Mouse (Mus musculus) MEL (cell line): ENCODE data around the gene Nefh. TPM values are rescaled to one million over a fixed set of nuclear protein-coding genes. Genes with fewer than 3 reads are reported as not detected.

Source experiments
- DNase-seq: peaks from one replicate; pipeline ENCODE4 v3.0.0; 2011; ENCODE audit warnings: low read depth, low spot score
- H3K27ac ChIP-seq: 2 replicates; pipeline ENCODE4 v1.5.1; 2012; ENCODE audit warnings: low read depth, mild to moderate bottlenecking, control low read depth, low read length, moderate library complexity; ENCODE audit not compliant: control insufficient read depth
- H3K27me3 ChIP-seq, 2 experiments: fragments of 150-350 bp in 1 of 2; sonication (generic) in 1 of 2; 2 replicates each; pipeline ENCODE4 v1.6.1; 2012; ENCODE audit warnings: low read length in 2 of 2, mild to moderate bottlenecking in 2 of 2, improper control_type of control experiment in 1 of 2, moderate library complexity in 1 of 2; ENCODE audit not compliant: insufficient read depth in 2 of 2, control insufficient read depth in 1 of 2
- H3K36me3 ChIP-seq, 2 experiments: 2 replicates each; pipeline ENCODE4 v1.6.1; 2012 to 2014; ENCODE audit warnings: low read length in 2 of 2, improper control_type of control experiment in 1 of 2, inconsistent platforms in 1 of 2, mild to moderate bottlenecking in 1 of 2; ENCODE audit not compliant: insufficient read depth in 2 of 2, control insufficient read depth in 1 of 2
- H3K4me1 ChIP-seq, 2 experiments: fragments of 150-350 bp in 1 of 2; sonication (generic) in 1 of 2; 2 replicates each; pipeline ENCODE4 v1.6.1; 2012; ENCODE audit warnings: low read length in 2 of 2, improper control_type of control experiment in 1 of 2, mild to moderate bottlenecking in 1 of 2; ENCODE audit not compliant: insufficient read depth in 2 of 2, control insufficient read depth in 1 of 2
- H3K4me3 ChIP-seq, 2 experiments: fragments of 150-350 bp in 1 of 2; sonication (generic) in 1 of 2; 2 replicates each; pipeline ENCODE4 v1.5.1; 2012; ENCODE audit warnings: low read depth in 2 of 2, low read length in 2 of 2, mild to moderate bottlenecking in 2 of 2, moderate library complexity in 2 of 2, control low read depth in 1 of 2, improper control_type of control experiment in 1 of 2; ENCODE audit not compliant: control insufficient read depth in 1 of 2, insufficient read depth in 1 of 2
- H3K79me2 ChIP-seq: 2 replicates; pipeline ENCODE4 v1.6.1; 2012; ENCODE audit warnings: mild to moderate bottlenecking, low read length, moderate library complexity; ENCODE audit not compliant: control insufficient read depth, poor library complexity, insufficient read depth
- H3K9ac ChIP-seq: 2 replicates; pipeline ENCODE4 v1.6.1; 2012; ENCODE audit warnings: low read depth, mild to moderate bottlenecking, control low read depth, low read length, moderate library complexity; ENCODE audit not compliant: control insufficient read depth, poor library complexity, severe bottlenecking
- H3K9me3 ChIP-seq: fragments of 150-350 bp; sonication (generic); replicated peaks from 2 replicates; pipeline ENCODE4 v1.6.1; 2012; ENCODE audit warnings: mild to moderate bottlenecking, low read length, improper control_type of control experiment, moderate library complexity; ENCODE audit not compliant: insufficient read depth
- CHD1 ChIP-seq: IDR thresholded peaks from 2 replicates; pipeline ENCODE4 v1.6.1; 2012; ENCODE audit warnings: low read depth, mild to moderate bottlenecking, inconsistent platforms, low read length, improper control_type of control experiment
- ETS1 ChIP-seq: IDR thresholded peaks from 2 replicates; pipeline ENCODE4 v1.6.1; 2012; ENCODE audit warnings: low read depth, mild to moderate bottlenecking, inconsistent platforms, low read length, improper control_type of control experiment, moderate library complexity
- GABPA ChIP-seq: IDR thresholded peaks from 2 replicates; pipeline ENCODE4 v1.6.1; 2012; ENCODE audit warnings: low read depth, mild to moderate bottlenecking, inconsistent platforms, low read length, improper control_type of control experiment, moderate library complexity
- HCFC1 ChIP-seq: IDR thresholded peaks from 2 replicates; pipeline ENCODE4 v1.6.1; 2012; ENCODE audit warnings: low read depth, mild to moderate bottlenecking, inconsistent platforms, low read length, improper control_type of control experiment, moderate library complexity
- JUND ChIP-seq: IDR thresholded peaks from 2 replicates; pipeline ENCODE4 v1.6.1; 2011; ENCODE audit warnings: low read depth, mild to moderate bottlenecking, improper control_type of control experiment, low read length
- MAZ ChIP-seq: IDR thresholded peaks from 2 replicates; pipeline ENCODE4 v1.6.1; 2012; ENCODE audit warnings: low read depth, mild to moderate bottlenecking, inconsistent platforms, low read length, improper control_type of control experiment
- MEF2A ChIP-seq: IDR thresholded peaks from 2 replicates; pipeline ENCODE4 v1.6.1; 2014; ENCODE audit warnings: low read depth, mild to moderate bottlenecking, inconsistent platforms, low read length, improper control_type of control experiment; ENCODE audit not compliant: poor library complexity, insufficient replicate concordance, severe bottlenecking; ENCODE audit errors: extremely low read depth
- NELFE ChIP-seq: IDR thresholded peaks from 2 replicates; pipeline ENCODE4 v1.6.1; 2011; ENCODE audit warnings: low read depth, low read length, improper control_type of control experiment
- NRF1 ChIP-seq: IDR thresholded peaks from 2 replicates; pipeline ENCODE4 v1.6.1; 2014; ENCODE audit warnings: low read depth, mild to moderate bottlenecking, inconsistent platforms, low read length, improper control_type of control experiment, moderate library complexity; ENCODE audit not compliant: poor library complexity, insufficient read depth, severe bottlenecking
- POLR2A ChIP-seq, 2 experiments: IDR thresholded peaks; 2 replicates each; pipeline ENCODE4 v1.6.1; 2011 to 2012; ENCODE audit warnings: low read length in 2 of 2, mild to moderate bottlenecking in 2 of 2, control low read depth in 1 of 2, improper control_type of control experiment in 1 of 2, low read depth in 1 of 2, moderate library complexity in 1 of 2; ENCODE audit not compliant: control insufficient read depth in 1 of 2, insufficient read depth in 1 of 2, poor library complexity in 1 of 2
- POLR2AphosphoS2 ChIP-seq: IDR thresholded peaks from 2 replicates; pipeline ENCODE4 v1.6.1; 2011; ENCODE audit warnings: low read length, improper control_type of control experiment
- POLR2AphosphoS5 ChIP-seq: IDR thresholded peaks from 2 replicates; pipeline ENCODE4 v1.6.1; 2012; ENCODE audit warnings: low read depth, borderline replicate concordance, mild to moderate bottlenecking, inconsistent platforms, low read length, moderate library complexity, mixed read lengths
- RAD21 ChIP-seq: IDR thresholded peaks from 2 replicates; pipeline ENCODE4 v1.6.1; 2011; ENCODE audit warnings: mild to moderate bottlenecking, low read depth, low read length, improper control_type of control experiment
- RCOR1 ChIP-seq: IDR thresholded peaks from 2 replicates; pipeline ENCODE4 v1.6.1; 2012; ENCODE audit warnings: low read depth, mild to moderate bottlenecking, inconsistent platforms, low read length, improper control_type of control experiment
- SIN3A ChIP-seq: IDR thresholded peaks from 2 replicates; pipeline ENCODE4 v1.6.1; 2012; ENCODE audit warnings: low read length, improper control_type of control experiment, inconsistent platforms
- SMC3 ChIP-seq: IDR thresholded peaks from 2 replicates; pipeline ENCODE4 v1.6.1; 2011; ENCODE audit warnings: low read depth, low read length, improper control_type of control experiment
- TAL1 ChIP-seq: IDR thresholded peaks from 2 replicates; pipeline ENCODE4 v1.6.1; 2012; ENCODE audit warnings: mild to moderate bottlenecking, inconsistent platforms, low read length, moderate library complexity, mixed read lengths
- TBP ChIP-seq: IDR thresholded peaks from 2 replicates; pipeline ENCODE4 v1.8.0; 2011; ENCODE audit warnings: low read depth, low read length, improper control_type of control experiment
- TCF12 ChIP-seq: IDR thresholded peaks from 2 replicates; pipeline ENCODE4 v1.6.1; 2014; ENCODE audit warnings: low read depth, mild to moderate bottlenecking, inconsistent platforms, low read length, improper control_type of control experiment, moderate library complexity
- USF1 ChIP-seq: IDR thresholded peaks from 2 replicates; pipeline ENCODE4 v1.6.1; 2014; ENCODE audit warnings: low read depth, mild to moderate bottlenecking, inconsistent platforms, low read length, improper control_type of control experiment, moderate library complexity
- ZKSCAN1 ChIP-seq: IDR thresholded peaks from 2 replicates; pipeline ENCODE4 v1.6.1; 2012; ENCODE audit warnings: low read depth, mild to moderate bottlenecking, inconsistent platforms, low read length, improper control_type of control experiment, moderate library complexity
- ZNF384 ChIP-seq: IDR thresholded peaks from 2 replicates; pipeline ENCODE4 v1.6.1; 2012; ENCODE audit warnings: low read depth, mild to moderate bottlenecking, inconsistent platforms, low read length, improper control_type of control experiment
- polyA plus RNA-seq, 2 experiments: library from polyadenylated mRNA; stranded (reverse) in 1 of 2; unstranded in 1 of 2; fragments of >175 nt in 1 of 2; fragments of >200 nt in 1 of 2; gene quantifications; 2 replicates each; pipeline versions ENCODE4 v1.2.1 to v1.2.4; 2012; ENCODE audit warnings: low replicate concordance in 2 of 2, low read depth in 1 of 2; ENCODE audit not compliant: insufficient read length in 2 of 2, insufficient read depth in 1 of 2, missing spikeins in 1 of 2
- total RNA-seq: library from RNA; depleted of rRNA; stranded (reverse); fragments of 300-350 nt; gene quantifications from 2 replicates; pipeline ENCODE4 v1.2.3, GENCODE M21; 2012

The Nefh gene
- total and polyA plus RNA-seq, 3 experiments = 0.03 TPM; not detected in 2

- Histone ChIP-seq H3K27me3 (no peaks in the 10 kb centered on the region), H3K4me1 (no peaks in the 10 kb centered on the region), H3K4me3 (no peak overlapping the region), H3K9ac (no peak overlapping the region), H3K27ac (no peak overlapping the region), H3K9me3 (no peaks in the 10 kb centered on the region), H3K79me2 (no peaks in the 10 kb centered on the region), H3K36me3 (peaks cover 0 to 2% of the 10 kb centered on the region in 2 experiments; a peak in 2 of 4 replicates)
- TF ChIP-seq GABPA = no peak
- no peak for TF ChIP-seq POLR2AphosphoS5
- no peak for TF ChIP-seq ETS1
- TF ChIP-seq TBP = no peak
- no peak for TF ChIP-seq SMC3
- no peak for TF ChIP-seq NRF1
- no peak for TF ChIP-seq RCOR1
- no peak for TF ChIP-seq MAZ
- no peak for TF ChIP-seq TCF12
- no peak for TF ChIP-seq ZNF384
- TF ChIP-seq CHD1 = no peak
- TF ChIP-seq JUND = no peak
- TF ChIP-seq SIN3A = no peak
- no peak for TF ChIP-seq HCFC1
- TF ChIP-seq POLR2AphosphoS2 = no peak
- TF ChIP-seq MEF2A = no peak
- no peak for TF ChIP-seq RAD21
- no peak for TF ChIP-seq POLR2A (IDR thresholded peaks at IDR 0.05; ENCODE audit: control insufficient read depth in 1 of 2, insufficient read depth in 1 of 2, low read depth in 1 of 2, low read length in 2 of 2, poor library complexity in 1 of 2)
- no peak for TF ChIP-seq USF1
- no peak for TF ChIP-seq TAL1
- DNase-seq = no peak
Measured at GRCm38 (mm10) chr11:4921751-4922150, 26.1 kb downstream of the Nefh start.

GRCm38 (mm10) chr11:4921281-4921680 is 26.6 kb downstream of the Nefh start:
- H3K4me3 ChIP-seq = no peak overlapping the region
- H3K27me3 ChIP-seq = no peaks in the 10 kb centered on the region
- TF ChIP-seq ZKSCAN1 (no peak), NELFE (no peak)
- H3K27ac ChIP-seq = no peak overlapping the region
- no peaks in the 10 kb centered on the region for H3K9me3 ChIP-seq
- H3K4me1 ChIP-seq = no peaks in the 10 kb centered on the region
- H3K9ac ChIP-seq = no peak overlapping the region
- no peaks in the 10 kb centered on the region for H3K79me2 ChIP-seq
- no peak for DNase-seq
- peaks cover 0 to 3% of the 10 kb centered on the region in 2 experiments; a peak in 2 of 4 replicates for H3K36me3 ChIP-seq
